Mouse (Mus musculus): ENCODE measurements at regions not wholly inside any gene's neighbourhood (a gene's known extent, or its start where the extent isn't known, plus 50 kb on each side); places are given as distances from the start of the nearest gene placed in this dataset.

DNA sequence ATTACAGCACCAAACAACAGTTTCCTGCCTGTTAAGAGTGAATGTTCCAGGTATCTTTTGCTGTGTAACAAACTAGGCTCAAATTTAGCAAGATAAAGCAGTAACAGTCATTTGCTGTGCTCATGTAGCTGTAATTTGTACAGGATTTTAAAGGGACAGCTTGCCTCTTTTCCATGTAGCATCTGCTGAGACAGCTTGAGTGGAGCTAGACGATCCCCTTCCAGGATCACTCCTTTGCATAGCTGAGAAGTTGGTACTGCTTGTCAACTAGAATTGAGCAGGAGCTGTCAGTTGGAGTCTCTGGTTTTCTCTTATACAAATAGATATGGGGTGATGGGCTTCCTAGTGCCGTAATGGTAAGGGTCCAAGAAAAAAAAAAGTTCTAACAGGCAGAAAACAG lies 744.0 kb downstream of the Ntrk3 start:
- TF ChIP-seq CTCF (IDR thresholded peaks at IDR 0.05; ENCODE audit: low read depth, low read length) (no peak), POLR2A (IDR thresholded peaks at IDR 0.05; ENCODE audit: insufficient read depth, low read length) (no peak)

Data from ES-Bruce4 (cell line).